Mouse (Mus musculus): Measurements from ENCODE around the gene Fyb. TPM values are rescaled to one million over a fixed set of nuclear protein-coding genes. Genes with fewer than 3 reads are reported as not detected.

The Fyb gene
- polyA plus RNA-seq, 1 experiment = not detected

DNA sequence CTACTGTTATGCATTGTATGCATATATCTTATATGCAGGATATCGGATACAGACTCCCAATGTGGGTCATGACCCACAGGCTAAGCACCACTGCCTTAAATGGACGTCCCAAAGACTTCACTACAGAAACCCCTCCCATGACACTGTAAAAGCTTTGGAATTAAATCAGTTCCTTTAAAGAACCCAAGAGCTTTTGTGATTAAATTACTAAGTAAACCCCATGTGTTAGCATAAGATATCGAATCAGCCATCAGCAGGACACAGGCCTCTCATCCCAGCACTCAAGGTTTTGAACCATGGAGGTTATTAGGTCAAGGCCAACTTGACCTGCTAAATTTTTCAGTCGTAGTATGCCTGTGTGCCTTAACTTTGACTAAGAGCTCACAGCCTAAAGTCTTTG, 106.5 kb downstream of the Fyb start:
- H3K36me3 ChIP-seq (ENCODE audit: control insufficient read depth, insufficient read depth, low read length, poor library complexity, severe bottlenecking) = no peaks in the 10 kb centered on the region

GRCm38 (mm10) chr15:6635405-6635804, 112.8 kb downstream of the Fyb start:
- Histone ChIP-seq H3K27ac (ENCODE audit: insufficient read depth, low read length) (no peak overlapping the region), H3K4me3 (ENCODE audit: low read depth, low read length) (no peak overlapping the region), H3K36me3 (ENCODE audit: control insufficient read depth, insufficient read depth, low read length, poor library complexity, severe bottlenecking) (no peaks in the 10 kb centered on the region), H3K9me3 (replicated peaks; ENCODE audit: control insufficient read depth, insufficient read depth, low read length, poor library complexity, severe bottlenecking) (no peaks in the 10 kb centered on the region), H3K27me3 (ENCODE audit: control insufficient read depth, insufficient read depth, low read length, poor library complexity, severe bottlenecking) (no peaks in the 10 kb centered on the region), H3K4me1 (ENCODE audit: control insufficient read depth, insufficient read depth, low read length) (no peaks in the 10 kb centered on the region), H3K9ac (ENCODE audit: low read depth, poor library complexity, severe bottlenecking) (no peak overlapping the region)
- TF ChIP-seq CTCF (IDR thresholded peaks at IDR 0.05; ENCODE audit: low read depth, low read length) (no peak), EP300 (IDR thresholded peaks at IDR 0.05; ENCODE audit: insufficient read depth, low read depth, low read length) (no peak), POLR2A (IDR thresholded peaks at IDR 0.05; ENCODE audit: insufficient read depth, low read length) (no peak)

More for the DNA sequence above, 106.5 kb downstream of the Fyb start:
- Histone ChIP-seq H3K9me3 (replicated peaks; ENCODE audit: control insufficient read depth, insufficient read depth, low read length, poor library complexity, severe bottlenecking) (no peaks in the 10 kb centered on the region), H3K4me1 (ENCODE audit: control insufficient read depth, insufficient read depth, low read length) (peaks cover 2% of the 10 kb centered on the region), H3K27me3 (ENCODE audit: control insufficient read depth, insufficient read depth, low read length, poor library complexity, severe bottlenecking) (no peaks in the 10 kb centered on the region), H3K4me3 (ENCODE audit: low read depth, low read length) (no peak overlapping the region), H3K27ac (ENCODE audit: insufficient read depth, low read length) (no peak overlapping the region), H3K9ac (ENCODE audit: low read depth, poor library complexity, severe bottlenecking) (no peak overlapping the region)
- TF ChIP-seq EP300 (IDR thresholded peaks at IDR 0.05; ENCODE audit: insufficient read depth, low read depth, low read length) (no peak), CTCF (IDR thresholded peaks at IDR 0.05; ENCODE audit: low read depth, low read length) (no peak), POLR2A (IDR thresholded peaks at IDR 0.05; ENCODE audit: insufficient read depth, low read length) (no peak)

DNA sequence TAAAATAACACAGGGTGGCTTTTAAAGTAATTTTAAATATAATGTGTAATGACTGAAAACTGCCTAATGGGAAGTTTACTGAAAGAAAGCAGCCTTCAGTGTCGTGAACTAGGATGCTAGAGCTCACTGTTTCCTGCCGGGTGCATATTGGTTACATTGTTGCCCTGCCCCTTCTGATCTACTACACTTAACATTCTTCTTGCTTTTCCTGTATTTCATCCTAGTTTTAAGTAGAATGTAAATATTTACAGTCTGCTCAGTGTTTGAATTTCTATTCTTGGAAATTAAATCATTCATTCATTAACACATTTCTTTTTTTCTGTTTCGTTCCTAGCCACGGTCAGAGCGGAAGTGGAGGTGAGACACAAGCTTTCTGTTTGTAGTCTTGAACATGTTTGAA, 119.6 kb downstream of the Fyb start:
- H3K9ac ChIP-seq (ENCODE audit: low read depth, poor library complexity, severe bottlenecking) = no peak overlapping the region
- no peak overlapping the region for H3K4me3 ChIP-seq (ENCODE audit: low read depth, low read length)
- TF ChIP-seq CTCF (IDR thresholded peaks at IDR 0.05; ENCODE audit: low read depth, low read length) = no peak
- TF ChIP-seq POLR2A (IDR thresholded peaks at IDR 0.05; ENCODE audit: insufficient read depth, low read length) = no peak
- no peak for TF ChIP-seq EP300 (IDR thresholded peaks at IDR 0.05; ENCODE audit: insufficient read depth, low read depth, low read length)
- no peaks in the 10 kb centered on the region for H3K36me3 ChIP-seq (ENCODE audit: control insufficient read depth, insufficient read depth, low read length, poor library complexity, severe bottlenecking)
- H3K4me1 ChIP-seq (ENCODE audit: control insufficient read depth, insufficient read depth, low read length) = no peaks in the 10 kb centered on the region
- no peak overlapping the region for H3K27ac ChIP-seq (ENCODE audit: insufficient read depth, low read length)
- no peaks in the 10 kb centered on the region for H3K27me3 ChIP-seq (ENCODE audit: control insufficient read depth, insufficient read depth, low read length, poor library complexity, severe bottlenecking)
- no peaks in the 10 kb centered on the region for H3K9me3 ChIP-seq (replicated peaks; ENCODE audit: control insufficient read depth, insufficient read depth, low read length, poor library complexity, severe bottlenecking)

DNA sequence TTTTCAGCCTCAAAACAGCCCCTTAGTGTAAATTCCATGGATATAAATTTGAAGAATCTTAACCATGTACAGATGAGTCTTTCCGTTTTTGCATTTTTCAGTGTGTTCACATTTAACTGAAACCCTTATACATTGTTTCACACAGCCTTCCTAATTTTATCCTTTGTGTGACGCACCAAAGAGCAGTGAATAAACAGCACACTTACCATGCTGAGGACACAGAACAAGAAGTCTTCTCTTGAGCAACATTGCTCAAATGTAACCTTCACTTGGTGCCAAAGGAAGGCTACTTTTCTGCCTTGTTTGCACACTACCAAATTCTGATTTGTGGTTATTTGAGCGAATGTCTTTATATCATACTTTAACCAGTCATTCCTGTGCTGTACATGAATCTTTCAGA, 122.8 kb downstream of the Fyb start:
- Histone ChIP-seq H3K27me3 (ENCODE audit: control insufficient read depth, insufficient read depth, low read length, poor library complexity, severe bottlenecking) (no peaks in the 10 kb centered on the region), H3K27ac (ENCODE audit: insufficient read depth, low read length) (no peak overlapping the region), H3K9me3 (replicated peaks; ENCODE audit: control insufficient read depth, insufficient read depth, low read length, poor library complexity, severe bottlenecking) (no peaks in the 10 kb centered on the region), H3K9ac (ENCODE audit: low read depth, poor library complexity, severe bottlenecking) (no peak overlapping the region), H3K4me3 (ENCODE audit: low read depth, low read length) (no peak overlapping the region), H3K4me1 (ENCODE audit: control insufficient read depth, insufficient read depth, low read length) (no peaks in the 10 kb centered on the region), H3K36me3 (ENCODE audit: control insufficient read depth, insufficient read depth, low read length, poor library complexity, severe bottlenecking) (no peaks in the 10 kb centered on the region)
- TF ChIP-seq CTCF (IDR thresholded peaks at IDR 0.05; ENCODE audit: low read depth, low read length) = no peak
- no peak for TF ChIP-seq POLR2A (IDR thresholded peaks at IDR 0.05; ENCODE audit: insufficient read depth, low read length)
- TF ChIP-seq EP300 (IDR thresholded peaks at IDR 0.05; ENCODE audit: insufficient read depth, low read depth, low read length) = no peak

DNA sequence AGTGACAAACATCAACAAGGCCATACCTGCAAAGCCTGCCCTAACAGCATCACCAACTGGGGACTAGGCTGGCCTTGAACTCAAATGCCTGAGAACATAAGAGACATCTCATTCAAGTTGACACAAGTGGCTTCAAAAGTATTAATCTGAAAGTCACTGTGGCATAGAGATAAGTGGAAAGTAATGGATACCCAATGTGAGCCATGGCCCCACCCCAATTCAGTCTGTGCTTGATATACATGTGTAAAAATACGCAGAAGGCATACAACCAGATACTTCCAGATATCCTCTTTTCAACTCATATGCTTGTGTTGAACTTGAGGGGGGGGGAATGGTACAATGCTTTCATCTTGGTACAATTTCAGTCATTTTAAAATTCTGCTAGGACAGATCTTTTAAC, 124.4 kb downstream of the Fyb start:
- Histone ChIP-seq H3K27me3 (ENCODE audit: control insufficient read depth, insufficient read depth, low read length, poor library complexity, severe bottlenecking) (no peaks in the 10 kb centered on the region), H3K9ac (ENCODE audit: low read depth, poor library complexity, severe bottlenecking) (no peak overlapping the region), H3K9me3 (replicated peaks; ENCODE audit: control insufficient read depth, insufficient read depth, low read length, poor library complexity, severe bottlenecking) (no peaks in the 10 kb centered on the region), H3K4me1 (ENCODE audit: control insufficient read depth, insufficient read depth, low read length) (no peaks in the 10 kb centered on the region), H3K4me3 (ENCODE audit: low read depth, low read length) (no peak overlapping the region), H3K27ac (ENCODE audit: insufficient read depth, low read length) (no peak overlapping the region), H3K36me3 (ENCODE audit: control insufficient read depth, insufficient read depth, low read length, poor library complexity, severe bottlenecking) (no peaks in the 10 kb centered on the region)
- TF ChIP-seq EP300 (IDR thresholded peaks at IDR 0.05; ENCODE audit: insufficient read depth, low read depth, low read length) = no peak
- no peak for TF ChIP-seq CTCF (IDR thresholded peaks at IDR 0.05; ENCODE audit: low read depth, low read length)
- no peak for TF ChIP-seq POLR2A (IDR thresholded peaks at IDR 0.05; ENCODE audit: insufficient read depth, low read length)

DNA sequence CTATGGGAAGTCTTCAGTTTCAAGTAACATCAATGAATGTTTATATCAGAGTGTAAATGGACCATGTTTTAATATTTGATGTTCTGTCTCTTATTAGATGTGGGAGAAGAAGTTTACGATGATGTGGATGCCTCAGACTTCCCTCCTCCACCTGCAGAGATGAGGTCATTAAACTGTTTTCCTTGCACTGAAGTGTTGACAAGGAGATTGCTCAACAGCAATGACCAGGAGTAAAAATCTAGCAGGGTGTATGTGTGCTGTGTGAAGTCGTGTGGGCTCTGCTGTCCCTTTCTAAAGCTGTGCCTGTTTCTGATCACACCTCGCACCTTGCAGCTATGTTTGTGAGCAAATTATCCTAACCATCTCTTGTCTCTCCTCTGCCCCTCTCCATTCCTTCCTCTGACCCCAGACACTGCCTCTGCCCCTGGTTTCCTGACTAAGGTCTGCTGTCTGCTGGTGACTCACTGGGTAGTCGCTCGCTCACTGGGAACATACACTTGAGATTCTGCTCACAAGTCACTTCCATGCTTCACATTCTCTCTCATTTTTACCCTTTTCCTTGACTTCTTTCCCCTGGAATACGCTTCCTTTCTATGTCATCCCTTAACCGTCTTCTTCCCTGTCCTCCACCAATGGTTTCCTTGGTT, 126.2 kb downstream of the Fyb start:
- Histone ChIP-seq H3K9ac (ENCODE audit: low read depth, poor library complexity, severe bottlenecking) (no peak overlapping the region), H3K36me3 (ENCODE audit: control insufficient read depth, insufficient read depth, low read length, poor library complexity, severe bottlenecking) (no peaks in the 10 kb centered on the region), H3K4me1 (ENCODE audit: control insufficient read depth, insufficient read depth, low read length) (no peaks in the 10 kb centered on the region), H3K27me3 (ENCODE audit: control insufficient read depth, insufficient read depth, low read length, poor library complexity, severe bottlenecking) (no peaks in the 10 kb centered on the region), H3K9me3 (replicated peaks; ENCODE audit: control insufficient read depth, insufficient read depth, low read length, poor library complexity, severe bottlenecking) (no peaks in the 10 kb centered on the region), H3K27ac (ENCODE audit: insufficient read depth, low read length) (no peak overlapping the region), H3K4me3 (ENCODE audit: low read depth, low read length) (no peak overlapping the region)
- TF ChIP-seq POLR2A (IDR thresholded peaks at IDR 0.05; ENCODE audit: insufficient read depth, low read length) = no peak
- TF ChIP-seq CTCF (IDR thresholded peaks at IDR 0.05; ENCODE audit: low read depth, low read length) = no peak
- TF ChIP-seq EP300 (IDR thresholded peaks at IDR 0.05; ENCODE audit: insufficient read depth, low read depth, low read length) = no peak

All from ES-Bruce4 (cell line).